Mouse (Mus musculus): Measurements from ENCODE around the gene Nfkb1. TPM values are rescaled to one million over a fixed set of nuclear protein-coding genes. Genes with fewer than 3 reads are reported as not detected.

Gene Nfkb1
- 100 to 1,000 TPM in 1 of 2 experiments, 10 to 100 TPM in 1; 96.6 to 101 TPM for polyA plus RNA-seq (2017; shearing (Covaris generic))

GRCm38 (mm10) chr3:135691191-135692131 is at the start of gene Nfkb1:
TSS of gene Nfkb1 (minus strand) at chr3:135691547.
- peak; percentile 82 for ATAC-seq

DNA sequence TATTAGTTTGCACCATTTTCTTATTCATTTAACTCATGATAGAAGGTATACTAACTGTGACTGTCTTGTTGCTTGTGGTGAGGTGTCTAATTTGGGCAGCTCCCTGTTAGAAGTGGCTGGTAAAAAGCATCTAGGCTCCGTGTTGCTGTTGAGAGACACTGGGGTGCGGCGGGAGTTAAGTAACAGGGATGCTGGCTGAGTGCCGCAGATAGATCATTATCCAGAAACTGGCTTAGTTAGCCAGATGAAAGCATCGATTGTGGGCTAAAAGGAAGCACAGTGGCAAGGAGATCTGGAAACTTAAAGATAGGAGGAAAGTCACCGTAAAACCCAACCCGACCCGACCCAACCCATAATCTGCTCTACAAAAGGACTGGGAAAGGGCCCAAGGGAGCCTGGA is 49.4 kb upstream of the Nfkb1 start:
- ATAC-seq = no peak

- no peak for ATAC-seq
Observed at GRCm38 (mm10) chr3:135734736-135735135, 43.4 kb upstream of the Nfkb1 start.

DNA sequence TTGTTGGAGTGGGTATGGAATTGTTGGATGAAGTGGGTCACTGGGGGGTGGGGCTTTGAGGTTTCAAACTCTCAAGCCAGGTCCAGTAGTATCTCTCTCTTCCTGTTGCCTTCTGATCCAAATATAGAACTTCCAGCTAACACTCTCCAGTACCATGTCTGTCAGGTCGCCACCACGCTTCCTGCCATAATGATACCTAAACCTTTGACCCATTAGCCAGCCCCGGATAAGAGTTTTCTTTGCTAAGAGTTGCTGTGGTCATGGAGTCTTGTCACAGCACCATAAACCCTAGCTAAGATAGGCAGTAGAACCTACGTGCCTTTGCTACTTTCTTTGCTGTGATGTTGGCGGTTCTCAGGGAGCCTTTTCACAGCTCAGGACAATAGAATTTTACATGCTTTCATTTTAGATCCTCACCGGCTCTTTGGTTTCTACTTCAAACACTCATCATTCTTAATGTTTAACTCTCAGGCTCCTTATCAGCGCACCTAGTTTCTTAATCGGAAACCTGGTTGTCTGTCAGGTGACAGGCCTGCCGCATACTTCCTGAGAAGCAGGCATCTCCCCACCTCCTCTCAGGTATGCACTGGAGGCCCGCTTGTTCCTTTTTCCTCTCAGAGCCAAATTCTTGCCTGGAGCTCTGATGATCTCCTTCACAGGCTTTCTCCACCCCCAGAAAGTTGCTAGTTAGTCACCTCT is 41.5 kb upstream of the Nfkb1 start:
- no peak for ATAC-seq

DNA sequence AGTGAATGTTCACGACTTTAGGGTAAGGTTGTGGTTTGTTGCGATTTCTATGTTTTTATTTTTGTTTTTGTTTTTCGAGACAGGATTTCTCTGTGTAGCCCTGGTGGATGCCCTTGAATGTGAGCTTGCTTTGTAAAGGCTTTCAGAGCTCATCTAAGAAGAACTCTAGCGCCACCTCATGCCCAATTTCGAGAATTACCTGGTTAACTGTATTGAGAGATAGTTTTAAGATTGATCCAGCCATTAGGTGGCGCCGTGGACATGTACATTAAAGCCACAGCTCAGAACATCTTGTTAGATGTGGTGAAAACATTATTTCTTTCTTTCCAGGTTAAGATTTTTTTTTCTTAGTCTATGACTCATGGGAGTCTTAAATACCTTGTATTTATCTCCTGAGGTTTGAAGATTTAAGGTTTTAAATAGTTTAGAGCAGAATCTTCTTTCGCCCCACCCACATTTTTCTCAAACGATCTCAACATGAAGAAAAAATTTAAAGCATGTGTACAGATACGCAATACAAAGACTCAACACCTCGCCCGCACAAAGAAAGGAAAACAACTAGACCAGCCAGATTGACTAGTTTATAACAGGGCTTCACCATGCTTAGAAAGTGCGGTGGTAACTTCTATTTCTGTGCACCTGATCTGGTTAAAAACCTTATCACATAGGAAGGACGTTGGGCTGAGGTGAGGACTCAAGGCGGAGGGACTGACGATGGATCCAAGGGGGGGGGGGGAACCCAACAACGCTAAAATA is 40.1 kb upstream of the Nfkb1 start:
- peak; percentile 97 for ATAC-seq

DNA sequence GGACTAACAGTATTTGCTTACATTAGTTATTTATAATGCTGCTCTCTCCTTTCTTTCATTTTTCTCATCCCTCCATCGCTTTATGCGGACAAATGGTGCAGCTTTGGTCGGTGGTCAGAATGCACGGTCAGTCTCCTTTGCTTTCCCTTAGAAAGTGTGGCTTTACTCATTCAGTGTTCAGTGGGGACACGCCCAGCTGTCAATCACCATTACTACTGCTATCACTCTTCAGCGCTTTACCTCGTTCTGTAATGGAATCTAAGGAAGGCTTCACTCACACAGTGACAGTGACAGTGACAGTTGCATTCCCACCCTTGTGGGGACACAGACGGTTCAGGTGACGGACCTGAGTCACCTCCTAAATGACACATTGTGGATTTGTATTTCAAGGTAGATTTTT is 39.4 kb upstream of the Nfkb1 start:
- ATAC-seq = no peak

- ATAC-seq = no peak
Observed at GRCm38 (mm10) chr3:135729575-135729974, 38.2 kb upstream of the Nfkb1 start.

- no peak for ATAC-seq
Observed at GRCm38 (mm10) chr3:135728900-135729299, 37.6 kb upstream of the Nfkb1 start.

DNA sequence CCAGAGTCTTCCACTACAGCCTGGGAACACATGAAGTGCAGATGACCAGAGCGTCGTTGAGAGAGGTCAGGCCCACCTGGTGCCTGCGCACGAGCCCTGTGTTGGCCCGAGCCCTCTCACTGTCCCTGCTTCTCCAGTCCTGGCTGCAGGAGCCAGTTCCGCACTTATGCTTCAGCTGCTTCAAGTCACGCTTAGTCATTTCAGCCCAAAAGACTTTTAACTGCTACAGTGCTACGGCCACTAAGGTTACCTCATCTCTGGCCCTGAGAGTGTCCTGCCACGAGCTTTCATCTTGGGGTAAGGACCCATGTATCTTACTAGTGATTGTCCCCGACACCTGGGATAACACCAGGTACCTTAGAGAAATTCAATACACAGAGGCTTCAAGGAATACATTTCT is 36.0 kb upstream of the Nfkb1 start:
- no peak for ATAC-seq

- ATAC-seq = no peak
Observed at GRCm38 (mm10) chr3:135726521-135727275, 35.4 kb upstream of the Nfkb1 start.

GRCm38 (mm10) chr3:135726023-135726422 is 34.7 kb upstream of the Nfkb1 start:
- no peak for ATAC-seq

GRCm38 (mm10) chr3:135722104-135722503 is 30.8 kb upstream of the Nfkb1 start:
- ATAC-seq = no peak

DNA sequence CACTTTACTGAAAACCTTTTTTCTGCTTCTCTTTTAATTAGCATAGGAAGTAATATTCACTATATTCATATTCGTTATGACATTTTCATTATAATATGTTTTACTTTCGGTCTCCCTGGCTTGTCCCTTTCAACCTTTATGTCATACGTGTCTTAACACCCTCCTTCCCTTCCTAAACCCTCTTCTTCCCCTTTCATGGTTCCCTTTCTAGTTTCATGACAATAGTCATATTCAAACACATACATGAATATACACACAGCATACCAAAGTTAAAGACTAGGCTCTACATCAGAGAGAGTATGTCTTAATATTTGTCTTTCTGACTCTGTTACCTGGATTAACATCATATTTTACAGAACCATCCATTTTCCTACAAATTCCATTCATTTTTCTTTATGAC is 28.6 kb upstream of the Nfkb1 start:
- ATAC-seq = no peak

DNA sequence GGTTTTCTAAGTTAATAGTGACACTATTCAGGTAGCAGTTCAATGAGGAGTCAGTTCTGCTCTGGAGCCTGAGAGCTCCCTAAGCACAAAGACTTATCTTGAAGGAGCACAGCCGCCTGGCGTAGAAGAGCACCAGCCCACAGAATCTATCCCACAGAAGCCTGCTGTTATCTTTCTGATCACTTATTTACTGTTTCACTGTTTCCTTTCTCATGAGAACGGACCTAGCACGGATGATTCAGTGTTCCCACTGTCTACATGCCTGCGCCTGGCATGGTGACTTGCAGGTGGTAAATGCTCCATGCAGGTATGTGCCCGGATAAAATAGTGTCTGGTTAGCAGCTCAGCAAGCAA is 27.8 kb upstream of the Nfkb1 start:
- ATAC-seq = peak; percentile 44

GRCm38 (mm10) chr3:135718323-135719178 is 27.2 kb upstream of the Nfkb1 start:
- ATAC-seq = peak; percentile 84

DNA sequence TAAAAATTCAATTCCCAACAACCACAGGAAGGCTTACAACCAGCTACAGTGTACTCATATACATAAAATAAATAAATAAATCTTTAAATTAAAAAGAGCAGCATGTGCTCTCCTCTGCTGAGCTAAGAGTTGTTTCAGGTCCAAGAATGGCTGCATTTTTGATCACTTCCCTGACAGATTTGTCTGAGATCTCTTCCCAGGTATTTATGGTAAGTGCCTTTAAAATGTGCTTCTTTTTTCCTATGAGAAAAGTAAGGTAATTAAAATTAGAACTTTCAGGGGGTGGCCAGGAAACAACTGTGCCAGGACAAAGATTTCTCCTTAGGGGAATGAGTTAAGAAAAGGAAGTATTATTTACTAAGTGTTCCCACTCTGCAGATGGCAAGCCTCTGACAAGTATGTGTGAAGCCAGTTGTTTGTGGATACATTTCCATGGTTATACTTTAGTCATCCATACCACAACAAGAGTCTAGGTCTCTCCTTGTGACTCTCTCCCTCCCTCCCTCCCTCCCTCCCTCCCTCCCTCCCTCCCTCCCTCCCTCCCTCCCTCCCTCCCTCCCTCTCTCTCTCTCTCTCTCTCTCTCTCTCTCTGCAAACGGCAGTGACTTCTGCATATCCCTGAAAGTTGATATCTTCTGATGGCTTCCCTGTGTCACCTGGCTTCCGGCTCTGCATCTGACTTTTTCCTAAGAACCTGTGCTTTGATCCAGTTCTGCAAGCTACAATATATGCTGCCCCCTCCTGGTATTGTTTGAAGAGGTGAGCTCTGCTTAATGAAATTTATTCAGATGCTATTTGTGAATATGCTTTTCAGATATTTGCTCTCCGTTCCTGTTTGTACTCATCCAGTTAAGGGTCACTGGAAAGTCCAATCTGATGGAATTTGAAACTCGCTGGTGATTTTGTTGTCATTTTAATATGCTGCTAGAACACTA is 21.9 kb upstream of the Nfkb1 start:
- peak; percentile 62 for ATAC-seq

GRCm38 (mm10) chr3:135711613-135712012 is 20.3 kb upstream of the Nfkb1 start:
- no peak for ATAC-seq

GRCm38 (mm10) chr3:135711040-135711570 is 19.8 kb upstream of the Nfkb1 start:
- no peak for ATAC-seq

DNA sequence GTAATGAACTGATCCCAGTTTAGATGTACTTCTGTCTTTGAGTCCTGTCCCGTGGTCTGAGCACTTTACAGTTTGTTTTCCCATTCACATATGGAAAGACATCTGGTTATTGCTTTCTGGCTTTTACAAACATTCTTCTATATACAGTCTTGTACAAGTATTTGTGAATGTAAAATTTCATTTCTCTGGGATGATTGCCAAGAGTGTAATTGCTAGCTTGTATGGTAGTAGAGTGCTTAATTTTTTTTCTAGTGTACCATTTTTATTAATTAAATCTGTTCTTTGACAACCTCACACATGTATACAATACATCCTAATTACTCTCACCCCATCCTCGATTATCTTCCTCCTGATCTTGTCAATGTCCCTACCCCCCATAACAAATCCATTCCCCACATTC is 12.0 kb upstream of the Nfkb1 start:
- ATAC-seq = no peak

DNA sequence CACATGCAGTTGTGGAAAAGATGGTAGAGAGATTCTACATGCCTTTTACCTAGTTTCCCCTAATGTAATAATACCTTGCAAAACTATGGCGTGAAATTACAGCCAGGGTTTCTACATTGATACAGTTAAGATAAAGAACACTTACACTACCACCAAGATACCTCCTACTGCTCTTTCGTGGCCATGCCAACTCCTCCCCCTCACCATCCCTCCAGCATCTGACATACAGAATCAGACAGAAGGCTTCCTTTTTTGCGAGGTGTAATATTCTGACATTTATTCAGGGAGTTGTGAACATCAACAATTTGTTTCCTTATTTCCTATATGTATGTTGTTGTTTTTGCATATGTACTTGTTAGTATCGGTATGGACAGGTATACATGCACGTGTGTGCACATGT is 11.3 kb upstream of the Nfkb1 start:
- no peak for ATAC-seq

Measured in activated CD4-positive, CD25-positive, alpha-beta regulatory T cell, adult 4 months (primary cell).